Mouse (Mus musculus): ENCODE data around the gene Tctn1.

GRCm38 (mm10) chr5:122258027-122258741, 6.1 kb downstream of the Tctn1 start:
- TF ChIP-seq CTCF (IDR thresholded peaks at IDR 0.05; ENCODE audit: extremely low read depth, insufficient read depth, low read length) (no peak), POLR2A (IDR thresholded peaks at IDR 0.05; ENCODE audit: extremely low read depth, insufficient read depth, low read length) (no peak)
